Mouse (Mus musculus): ENCODE measurements around the gene Trim63.

DNA sequence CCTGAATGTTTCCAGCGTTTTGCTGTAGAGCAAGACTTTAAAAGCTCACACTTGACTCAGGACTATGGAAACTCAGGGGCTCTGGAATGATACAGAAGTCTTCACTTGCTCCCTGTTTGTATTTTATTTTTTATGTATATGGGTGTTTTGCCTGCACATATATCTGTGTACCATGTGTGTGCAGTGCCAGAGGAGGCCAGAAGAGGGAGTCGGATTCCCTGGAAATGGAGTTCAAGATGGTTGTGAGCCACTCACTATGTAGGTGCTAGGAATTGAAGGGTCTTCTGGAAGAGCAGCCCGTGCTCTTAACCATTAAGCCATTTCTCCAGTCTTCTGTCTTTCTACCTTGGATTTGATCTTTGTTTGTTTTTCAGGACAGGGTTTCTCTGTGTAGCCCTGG is 6.6 kb downstream of the Trim63 start:
- TF ChIP-seq CTCF (IDR thresholded peaks at IDR 0.05; ENCODE audit: low read depth, low read length) (no peak), POLR2A (IDR thresholded peaks at IDR 0.05; ENCODE audit: extremely low read depth, insufficient read depth, low read length) (no peak)
